Mouse (Mus musculus): ENCODE measurements around the gene Cdh13.

Gene Cdh13

GRCm38 (mm10) chr8:118446516-118446915 lies 163.0 kb downstream of the Cdh13 start:
- DNase-seq (ENCODE audit: low spot score in 2 of 2) = no peak

DNA sequence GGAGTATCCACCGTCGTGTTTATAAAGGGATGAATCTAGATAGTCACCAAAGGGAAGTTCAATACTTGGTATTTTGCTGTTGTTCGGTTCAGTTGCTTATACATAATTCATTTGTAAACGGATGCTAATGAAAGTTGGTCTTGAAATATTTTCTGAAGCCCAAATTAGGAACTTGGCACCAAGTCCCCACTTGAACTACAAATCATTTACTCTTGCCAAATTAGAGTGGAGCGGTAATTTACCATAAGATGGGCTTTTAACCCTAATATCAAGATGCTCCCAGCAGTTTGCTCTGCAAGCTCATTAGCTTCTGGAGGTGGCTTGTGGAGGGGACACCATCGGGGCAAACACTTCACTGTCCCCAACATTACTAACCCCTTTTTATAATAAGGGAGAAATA lies 164.5 kb downstream of the Cdh13 start:
- DNase-seq (ENCODE audit: low spot score in 2 of 2) = no peak

GRCm38 (mm10) chr8:118452445-118453103 lies 169.0 kb downstream of the Cdh13 start:
- no peak for DNase-seq (ENCODE audit: low spot score in 2 of 2)

- DNase-seq (ENCODE audit: low spot score in 2 of 2) = no peak
Measured at GRCm38 (mm10) chr8:118455245-118455644, 171.7 kb downstream of the Cdh13 start.

DNA sequence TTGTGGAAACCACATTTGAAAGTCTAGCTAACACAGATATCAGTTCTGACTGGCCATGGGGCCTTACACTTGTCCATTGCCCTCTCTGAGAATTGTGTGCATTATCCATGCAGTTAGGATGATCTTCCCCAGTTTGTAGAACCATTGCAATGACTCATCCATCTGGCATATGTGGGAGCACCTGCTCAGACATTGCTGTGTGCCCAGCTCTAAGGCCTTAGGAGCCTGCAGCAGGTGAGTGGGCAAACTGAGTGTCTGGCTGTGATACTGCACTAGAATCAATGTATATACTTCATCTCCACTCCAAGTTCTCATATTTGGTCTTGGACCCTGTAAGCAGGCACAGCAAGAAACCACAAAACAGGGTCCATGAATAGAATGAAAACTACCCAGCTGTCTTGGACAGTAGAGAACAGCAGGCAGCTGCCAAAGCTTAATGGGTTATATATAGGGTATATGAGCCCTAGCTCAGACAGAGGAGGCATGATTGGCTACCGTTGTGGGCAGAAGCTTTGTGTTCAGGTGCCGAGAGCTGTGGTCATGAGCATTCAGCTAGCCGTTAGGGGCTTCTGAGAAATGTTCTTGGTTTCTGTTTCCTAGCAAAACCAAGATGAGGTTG lies 181.9 kb downstream of the Cdh13 start:
- DNase-seq (ENCODE audit: low spot score in 2 of 2) = peak in 1 of 2 experiments; percentile 29

DNA sequence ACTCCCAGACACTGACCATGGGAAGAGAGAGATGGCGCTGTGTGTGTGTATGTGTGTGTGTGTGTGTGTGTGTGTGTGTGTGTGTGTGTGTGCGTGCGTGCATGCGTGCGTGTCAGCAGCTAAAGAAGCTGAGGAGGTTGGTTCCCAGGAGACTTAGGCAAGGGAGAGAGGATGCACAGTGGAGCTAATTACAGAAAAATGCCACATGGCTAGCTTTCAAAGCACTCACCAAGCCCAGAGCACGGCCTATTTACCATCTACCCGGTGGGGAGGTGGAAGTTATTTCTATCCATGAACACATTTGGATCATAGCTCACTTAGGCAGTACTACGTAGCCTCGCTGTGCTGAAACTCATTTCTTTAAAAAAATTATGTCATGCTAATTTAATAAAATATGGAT lies 194.1 kb downstream of the Cdh13 start:
- DNase-seq (ENCODE audit: low spot score in 2 of 2) = peak in 1 of 2 experiments; percentile 16

- DNase-seq (ENCODE audit: low spot score in 2 of 2) = peak in 1 of 2 experiments; percentile 27
Measured at GRCm38 (mm10) chr8:118488735-118489134, 205.2 kb downstream of the Cdh13 start.

GRCm38 (mm10) chr8:118502509-118502908 lies 219.0 kb downstream of the Cdh13 start:
- no peak for DNase-seq (ENCODE audit: low spot score in 2 of 2)

DNA sequence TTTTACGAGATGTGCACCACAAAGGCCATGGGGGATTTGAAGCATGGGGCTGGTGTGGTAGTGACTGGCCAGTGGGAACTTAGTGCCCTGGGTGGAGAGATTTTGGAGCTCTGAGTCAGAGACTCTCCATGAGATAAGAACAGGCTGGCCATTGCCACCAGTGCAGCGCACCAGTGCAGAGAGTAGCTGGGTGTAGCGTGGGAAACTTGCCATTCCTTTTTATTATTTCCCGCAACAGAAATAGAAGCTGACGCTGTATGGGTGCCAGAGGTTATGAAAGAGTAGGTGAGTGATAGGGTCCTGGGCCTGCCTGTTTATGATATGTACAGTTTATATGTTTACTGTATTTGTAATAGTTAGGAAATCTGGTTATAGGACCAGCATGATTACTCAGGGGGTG lies 225.9 kb downstream of the Cdh13 start:
- DNase-seq (ENCODE audit: low spot score in 2 of 2) = no peak

GRCm38 (mm10) chr8:118513259-118513658 lies 229.7 kb downstream of the Cdh13 start:
- no peak for DNase-seq (ENCODE audit: low spot score in 2 of 2)

GRCm38 (mm10) chr8:118515616-118516015 lies 232.1 kb downstream of the Cdh13 start:
- DNase-seq (ENCODE audit: low spot score in 2 of 2) = no peak

DNA sequence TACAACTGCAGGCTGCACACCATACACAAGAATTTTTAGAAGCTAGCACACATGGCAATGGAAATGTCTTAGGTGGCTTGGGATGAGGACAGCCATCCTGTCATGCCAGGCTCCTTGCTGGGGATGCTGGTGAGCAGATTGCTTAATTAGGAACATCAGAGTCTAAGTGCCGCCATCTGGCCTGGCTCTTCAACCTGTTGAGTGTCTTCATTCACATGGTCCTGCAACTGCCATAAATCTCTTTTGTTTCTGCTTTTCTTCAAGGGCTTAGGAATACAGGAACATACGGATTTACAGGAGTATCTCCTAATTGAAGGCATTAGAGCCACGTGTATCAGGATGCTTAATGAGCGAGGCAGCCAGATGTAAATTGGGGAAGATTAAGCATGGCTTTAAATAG lies 233.5 kb downstream of the Cdh13 start:
- no peak for DNase-seq (ENCODE audit: low spot score in 2 of 2)

DNA sequence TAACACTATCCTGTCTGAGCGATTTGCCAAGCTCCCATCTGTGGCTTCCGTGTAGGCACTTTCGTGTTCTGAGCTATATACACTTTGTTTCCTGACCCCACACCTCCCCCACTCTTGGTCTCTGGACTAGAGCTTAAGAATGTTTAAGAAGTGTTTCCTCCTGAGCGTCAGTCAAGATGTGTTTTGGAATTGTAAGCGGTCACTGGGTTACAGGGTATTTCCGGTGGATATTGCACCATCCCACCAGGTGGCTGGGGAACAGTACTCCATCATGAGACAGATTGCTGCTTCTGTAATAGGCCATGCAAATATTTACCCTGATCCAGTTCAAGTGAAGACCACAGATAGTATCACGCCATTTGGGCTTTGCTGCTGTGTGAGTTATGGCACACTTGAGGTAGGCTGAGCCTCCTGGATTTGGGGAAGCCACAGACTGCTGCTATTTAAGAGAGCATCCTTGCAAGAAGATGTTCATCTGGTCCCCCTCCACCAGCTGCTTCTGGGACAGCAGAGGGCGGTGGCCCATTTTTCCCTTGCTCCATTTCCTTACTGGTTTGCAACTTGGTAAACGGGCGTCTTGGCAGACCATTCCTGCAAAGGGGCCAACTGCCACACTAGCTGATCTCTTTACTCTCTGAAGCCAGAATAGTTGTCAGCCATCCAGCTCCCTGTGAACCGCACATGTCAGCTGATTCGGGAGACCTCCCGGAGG lies 234.7 kb downstream of the Cdh13 start:
- peak; percentile 48 to 57 for DNase-seq (ENCODE audit: low spot score in 2 of 2)

DNA sequence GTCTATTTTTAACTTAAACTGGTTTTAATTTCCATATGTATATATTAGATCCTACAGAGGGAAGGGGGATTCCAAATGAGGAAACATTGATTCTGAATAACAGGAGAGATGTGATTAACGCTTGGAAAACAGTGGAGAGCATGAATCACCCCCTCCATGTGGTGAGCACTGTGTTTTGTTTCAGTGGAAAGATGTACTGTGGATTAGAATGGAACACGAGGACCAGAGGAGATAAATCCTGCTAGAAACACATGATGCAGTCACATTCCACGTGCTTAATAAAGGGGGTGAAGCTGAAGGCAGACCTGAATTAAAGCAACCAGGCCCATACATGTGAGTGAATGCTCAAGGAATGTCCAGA lies 235.2 kb downstream of the Cdh13 start:
- DNase-seq (ENCODE audit: low spot score in 2 of 2) = no peak

DNA sequence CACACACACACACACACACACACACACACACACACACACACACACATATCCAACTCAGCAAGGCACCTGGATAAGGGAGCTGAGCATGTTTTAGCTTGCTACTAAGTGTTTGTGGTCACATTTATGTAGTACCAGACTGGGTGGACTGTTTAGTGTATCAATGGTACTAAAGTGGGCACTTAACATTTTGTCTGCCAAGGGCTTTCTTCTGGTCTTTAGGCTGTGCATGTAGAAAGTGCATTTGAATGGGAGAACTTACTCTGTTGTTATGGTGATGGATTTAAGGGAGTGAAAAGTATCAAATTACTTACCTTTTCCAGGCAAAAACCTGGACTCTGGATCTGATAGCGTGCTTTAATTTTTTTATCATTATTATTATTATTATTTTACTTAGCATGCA lies 240.4 kb downstream of the Cdh13 start:
- no peak for DNase-seq (ENCODE audit: low spot score in 2 of 2)

DNA sequence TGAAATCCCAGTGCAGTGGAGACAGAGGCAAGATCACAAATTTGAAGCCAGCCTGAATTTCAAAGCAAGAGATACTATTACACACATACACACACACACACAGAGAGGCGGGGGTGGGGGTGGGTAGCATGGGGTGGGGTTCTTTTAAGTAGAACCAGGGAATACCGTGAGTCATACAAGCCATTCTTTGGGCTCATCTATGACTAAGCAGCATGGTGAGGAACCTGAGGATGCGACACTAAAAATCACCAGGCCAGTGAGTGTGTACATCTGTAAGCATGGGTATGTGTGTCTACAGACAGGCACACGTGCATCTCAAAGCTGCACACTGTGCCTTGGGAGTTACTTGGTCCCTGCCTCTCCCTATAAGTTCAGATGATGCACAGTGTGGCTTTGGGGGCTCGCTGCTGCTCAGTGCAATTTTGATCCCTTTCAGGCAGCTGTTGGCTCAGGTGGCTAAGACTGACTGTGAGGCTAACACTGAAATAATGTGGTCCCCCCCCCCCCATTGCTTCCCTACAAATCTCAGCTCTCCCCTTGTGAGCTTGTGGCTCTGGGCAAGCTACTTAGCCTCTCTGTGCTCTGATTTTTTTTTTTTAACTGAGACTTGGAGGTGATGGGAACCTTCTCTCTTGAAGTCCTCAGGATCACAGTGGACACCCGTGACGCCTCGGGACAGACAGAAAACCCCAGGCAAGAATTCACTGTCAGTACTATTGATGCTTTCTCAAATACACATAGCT lies 255.5 kb downstream of the Cdh13 start:
- DNase-seq (ENCODE audit: low spot score in 2 of 2) = no peak

GRCm38 (mm10) chr8:118539559-118539819 lies 256.0 kb downstream of the Cdh13 start:
- DNase-seq (ENCODE audit: low spot score in 2 of 2) = no peak

GRCm38 (mm10) chr8:118539941-118540340 lies 256.4 kb downstream of the Cdh13 start:
- no peak for DNase-seq (ENCODE audit: low spot score in 2 of 2)

DNA sequence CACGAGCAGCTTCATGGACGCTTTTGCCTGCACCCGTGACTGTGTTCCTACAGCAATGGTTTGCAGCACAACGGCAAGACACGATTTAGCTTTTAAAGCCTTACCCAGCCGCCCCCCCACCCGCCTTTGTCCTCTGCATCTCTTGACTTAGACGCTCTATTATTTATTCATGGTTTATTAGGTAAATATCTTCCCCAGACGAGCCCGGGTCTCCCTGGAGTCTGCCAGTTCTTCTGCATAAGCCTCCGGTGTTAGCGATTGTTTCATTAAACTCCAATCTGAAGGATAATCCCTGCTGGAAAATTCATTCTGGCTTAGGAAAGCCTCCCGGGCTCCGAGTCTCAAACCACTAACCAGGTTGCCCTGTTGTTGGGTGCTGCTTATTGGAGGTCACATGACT lies 268.9 kb downstream of the Cdh13 start:
- DNase-seq (ENCODE audit: low spot score in 2 of 2) = no peak

GRCm38 (mm10) chr8:118552842-118553241 lies 269.3 kb downstream of the Cdh13 start:
- DNase-seq (ENCODE audit: low spot score in 2 of 2) = no peak

DNA sequence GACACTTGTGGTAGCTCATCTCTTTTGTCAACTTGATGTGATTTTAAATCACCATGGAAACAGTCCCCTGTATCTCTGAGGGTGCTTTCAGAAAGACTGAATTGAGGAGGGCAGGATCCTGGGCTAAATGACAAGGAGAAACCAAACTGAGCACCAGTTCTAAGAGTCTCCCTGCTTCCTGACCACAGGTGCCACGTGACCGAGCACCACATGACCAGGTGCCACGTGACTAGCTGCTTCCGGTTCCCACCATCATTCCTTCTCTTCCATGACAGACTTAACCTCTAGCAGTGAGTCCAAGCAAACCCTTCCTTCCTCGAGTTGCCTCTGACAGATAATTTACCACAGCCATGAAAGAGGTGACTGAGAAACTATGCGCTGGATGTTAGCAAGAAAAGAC lies 280.5 kb downstream of the Cdh13 start:
- no peak for DNase-seq (ENCODE audit: low spot score in 2 of 2)

DNA sequence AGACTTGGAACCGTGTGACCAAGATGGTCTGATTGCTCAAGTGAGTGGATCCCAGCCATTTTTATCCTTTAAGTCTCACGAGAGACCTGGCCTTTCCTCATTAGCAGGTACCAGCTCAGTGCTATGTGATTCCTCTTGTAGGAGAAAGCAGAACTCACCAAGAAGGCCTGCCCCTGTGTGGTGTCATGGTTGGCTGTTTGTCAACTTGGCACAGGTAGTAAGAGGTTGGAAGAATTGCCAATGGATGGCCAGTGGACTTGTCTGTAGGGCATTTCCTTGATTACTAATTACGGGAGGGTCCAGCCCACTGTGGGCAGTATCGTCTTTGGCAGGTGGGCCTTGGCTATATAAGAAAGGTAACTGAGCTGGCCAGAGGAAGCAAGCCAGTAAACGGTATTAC lies 281.7 kb downstream of the Cdh13 start:
- DNase-seq (ENCODE audit: low spot score in 2 of 2) = no peak

Data from right cerebral cortex, adult 2 months (tissue).